ENCODE assay signal across 7 mouse cellular contexts in genomic region chr14:50924281-50925064, GRCm38 (mm10). TPM values are rescaled to one million over a fixed set of nuclear protein-coding genes. Genes with fewer than 3 reads are reported as not detected.
DNase-seq lines count a peak whose midpoint lies in the region; ATAC-seq lines count a peak whose summit lies in the region.

Osgep (minus strand) TSS chr14:50924893.
Apex1 (plus strand) TSS chr14:50924968.

- peak within 1 kb of the TSS; percentile 89 for H3K27ac ChIP-seq in intestine, embryonic 16.5 days (ENCODE audit: low read length)
- peak within 1 kb of the TSS; percentile 83 for H3K27ac ChIP-seq in midbrain, embryonic 11.5 days (ENCODE audit: low read depth, low read length)

- ATAC-seq in intestine, embryonic 16.5 days: peak; percentile 94
- ATAC-seq in midbrain, embryonic 11.5 days (ENCODE audit: low FRiP score): peak; percentile 96

- intact Hi-C loops in left cerebral cortex, postnatal 36 days (cut with DNase I): no loop called here

- no peaks in the 10 kb centered on the region for H3K9me3 ChIP-seq in intestine, embryonic 16.5 days (ENCODE audit: control insufficient read depth, low read length)
- H3K9me3 ChIP-seq in midbrain, embryonic 11.5 days (ENCODE audit: control insufficient read depth, low read length): no peaks in the 10 kb centered on the region

- DNase-seq in adrenal gland, adult 8-10 months: peak; percentile 96
- DNase-seq in embryo, embryonic 9.5 days (ENCODE audit: extremely low spot score): peak; percentile 97
- peak; percentile 91 to 96 for DNase-seq in gastrocnemius, postnatal 4 days (ENCODE audit: low spot score in 2 of 2)
- DNase-seq in left cerebral cortex, postnatal 36 days (ENCODE audit: low spot score in 2 of 2): peak; percentile 96 to 97
- DNase-seq in midbrain, embryonic 11.5 days (ENCODE audit: low spot score, missing footprints): peak; percentile 99
- DNase-seq in skeletal muscle tissue, adult 2 months (ENCODE audit: low read depth, low spot score): peak; percentile 96

- peak within 1 kb of the TSS; percentile 61 for H3K4me3 ChIP-seq in intestine, embryonic 16.5 days (ENCODE audit: low read length)
- H3K4me3 ChIP-seq in midbrain, embryonic 11.5 days (ENCODE audit: low read depth, low read length): peak within 1 kb of the TSS; percentile 81

- peaks cover 17% of the 10 kb centered on the region for H3K36me3 ChIP-seq in intestine, embryonic 16.5 days (ENCODE audit: control insufficient read depth, insufficient read depth, low read length)
- H3K36me3 ChIP-seq in midbrain, embryonic 11.5 days (ENCODE audit: control insufficient read depth, insufficient read depth, low read length): peaks cover 8% of the 10 kb centered on the region; the same call in 1 of the 2 replicates

- H3K9ac ChIP-seq in intestine, embryonic 16.5 days (ENCODE audit: low read depth, low read length): peak within 1 kb of the TSS; percentile 68
- H3K9ac ChIP-seq in midbrain, embryonic 11.5 days (ENCODE audit: low read length): peak within 1 kb of the TSS; percentile 95

- no peaks in the 10 kb centered on the region for H3K27me3 ChIP-seq in intestine, embryonic 16.5 days (replicated peaks; ENCODE audit: control insufficient read depth, insufficient read depth, low read length)
- no peaks in the 10 kb centered on the region for H3K27me3 ChIP-seq in midbrain, embryonic 11.5 days (ENCODE audit: control insufficient read depth, insufficient read depth, low read length)

- peak within 1 kb of the TSS; percentile 68 for H3K4me2 ChIP-seq in intestine, embryonic 16.5 days (ENCODE audit: low read depth, low read length)
- H3K4me2 ChIP-seq in midbrain, embryonic 11.5 days: peak within 1 kb of the TSS; percentile 73

- peaks cover 14% of the 10 kb centered on the region for H3K4me1 ChIP-seq in intestine, embryonic 16.5 days (ENCODE audit: control insufficient read depth, insufficient read depth, low read length)
- peaks cover 14% of the 10 kb centered on the region for H3K4me1 ChIP-seq in midbrain, embryonic 11.5 days (ENCODE audit: control insufficient read depth, insufficient read depth, low read length)

- under 1% methylated on average over 57 of the region's 57 CpGs for WGBS in intestine, embryonic 16.5 days
- WGBS in midbrain, embryonic 11.5 days: under 1% methylated on average over 57 of the region's 57 CpGs

RNA-seq across cellular contexts. Expression of gene Osgep, which starts in this region (rescaled TPM):
- total RNA-seq in adrenal gland, adult 8-10 months (2022): 10 to 100 TPM; 44.8 to 55.6 (median 51.3) TPM
- 10 to 100 TPM; 48.6 to 52.2 TPM for total RNA-seq in gastrocnemius, postnatal 4 days (2021)
- polyA plus RNA-seq in intestine, embryonic 16.5 days (2015; fragmentation: Nextera tagmentation; extraction: Ambion mirVana): 131 and 133 TPM in 2 replicates
- 10 to 100 TPM; 32.0 to 35.7 TPM for total RNA-seq in left cerebral cortex, postnatal 36 days (2021)
- polyA plus RNA-seq in midbrain, embryonic 11.5 days (2014; fragmentation: Nextera tagmentation; extraction: Ambion mirVana): 157 and 165 TPM in 2 replicates

RNA-seq across cellular contexts. Expression of gene Apex1, which starts in this region (rescaled TPM):
- 10 to 100 TPM; 73.6 to 85.2 (median 74.1) TPM for total RNA-seq in adrenal gland, adult 8-10 months (2022)
- 10 to 100 TPM; 61.1 to 62.7 TPM for total RNA-seq in gastrocnemius, postnatal 4 days (2021)
- polyA plus RNA-seq in intestine, embryonic 16.5 days (2015; fragmentation: Nextera tagmentation; extraction: Ambion mirVana): 208 and 232 TPM in 2 replicates
- 10 to 100 TPM; 52.0 to 58.6 TPM for total RNA-seq in left cerebral cortex, postnatal 36 days (2021)
- polyA plus RNA-seq in midbrain, embryonic 11.5 days (2014; fragmentation: Nextera tagmentation; extraction: Ambion mirVana): 401 and 413 TPM in 2 replicates

Comparison
In these comparisons a context has a peak if more than half of its experiments do, and no peak if none do; other contexts are left out.
1. Peak in every context shown above with its lines: DNase-seq, ATAC-seq, H3K4me3 ChIP-seq and H3K27ac ChIP-seq.